Mouse (Mus musculus): ENCODE results near the gene Ptpre. TPM values are rescaled to one million over a fixed set of nuclear protein-coding genes. Genes with fewer than 3 reads are reported as not detected.
A peak's percentile ranks its signal among the peaks of the same experiment; 100 is the strongest.
"Not testable (repeated sequence)": the region's sequence is repeated elsewhere in the genome, so short reads cannot be mapped to it uniquely, and the experiment has no call there.

Gene Ptpre
- polyA plus RNA-seq, 2 experiments: 1.8 to 1.9 TPM

DNA sequence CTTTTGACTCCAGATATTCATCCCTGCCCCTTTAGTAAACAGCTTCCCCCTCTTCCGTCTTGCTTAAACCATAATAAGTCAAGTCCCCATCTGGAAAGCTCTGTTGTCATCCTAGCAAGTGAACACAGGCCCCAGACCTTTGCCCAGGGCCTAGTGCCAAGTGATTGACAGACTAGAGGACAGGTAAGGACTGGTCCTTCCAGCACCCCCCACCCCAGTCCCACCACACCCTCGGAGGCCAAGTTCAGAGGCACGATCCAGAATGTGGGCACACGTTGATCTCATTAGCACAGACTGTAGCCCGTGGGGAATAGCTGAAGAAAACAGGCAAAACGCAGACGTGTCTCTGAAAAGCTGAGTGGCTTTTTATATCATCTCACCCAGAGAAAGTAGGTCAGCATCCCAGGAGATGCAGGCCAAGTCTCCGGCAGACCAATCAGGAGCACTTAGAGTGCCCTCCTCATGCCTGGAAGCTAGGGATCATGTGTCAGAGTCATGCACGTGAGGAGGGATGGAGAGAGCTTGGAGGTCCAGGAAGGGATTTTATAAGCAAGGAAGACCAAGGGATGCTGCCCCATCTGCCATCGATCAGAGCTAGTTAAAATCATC, 34.8 kb downstream of the Ptpre start:
- Histone ChIP-seq H3K27me3 (ENCODE audit: control insufficient read depth, insufficient read depth, low read length) (no peaks in the 10 kb centered on the region), H3K4me1 (replicated peaks; ENCODE audit: control insufficient read depth in 2 of 2, insufficient read depth in 2 of 2, low read length in 1 of 2) (peaks cover 3 to 16% of the 10 kb centered on the region in 2 experiments; a peak in 3 of 4 replicates), H3K9me3 (ENCODE audit: control insufficient read depth, low read length) (no peaks in the 10 kb centered on the region), H3K9ac (replicated peaks) (no peak overlapping the region), H3K27ac (no peak overlapping the region), H3K4me2 (ENCODE audit: low read depth) (no peak overlapping the region), H3K4me3 (ENCODE audit: insufficient read depth in 1 of 2, low read depth in 2 of 2, low read length in 2 of 2) (no peak overlapping the region), H3K36me3 (replicated peaks; ENCODE audit: control insufficient read depth, insufficient read depth, low read depth) (no peaks in the 10 kb centered on the region)
- TF ChIP-seq EP300 (IDR thresholded peaks at IDR 0.05; ENCODE audit: low read depth) (no peak), CTCF (IDR thresholded peaks at IDR 0.05; ENCODE audit: low read depth) (no peak)
- ATAC-seq (ENCODE audit: insufficient read depth): no peak
- DNase-seq (ENCODE audit: low read depth in 3 of 3, low spot score in 3 of 3): no peak
- WGBS (ENCODE audit: insufficient replicate concordance): 68% methylated on average over 10 of the region's 10 CpGs

DNA sequence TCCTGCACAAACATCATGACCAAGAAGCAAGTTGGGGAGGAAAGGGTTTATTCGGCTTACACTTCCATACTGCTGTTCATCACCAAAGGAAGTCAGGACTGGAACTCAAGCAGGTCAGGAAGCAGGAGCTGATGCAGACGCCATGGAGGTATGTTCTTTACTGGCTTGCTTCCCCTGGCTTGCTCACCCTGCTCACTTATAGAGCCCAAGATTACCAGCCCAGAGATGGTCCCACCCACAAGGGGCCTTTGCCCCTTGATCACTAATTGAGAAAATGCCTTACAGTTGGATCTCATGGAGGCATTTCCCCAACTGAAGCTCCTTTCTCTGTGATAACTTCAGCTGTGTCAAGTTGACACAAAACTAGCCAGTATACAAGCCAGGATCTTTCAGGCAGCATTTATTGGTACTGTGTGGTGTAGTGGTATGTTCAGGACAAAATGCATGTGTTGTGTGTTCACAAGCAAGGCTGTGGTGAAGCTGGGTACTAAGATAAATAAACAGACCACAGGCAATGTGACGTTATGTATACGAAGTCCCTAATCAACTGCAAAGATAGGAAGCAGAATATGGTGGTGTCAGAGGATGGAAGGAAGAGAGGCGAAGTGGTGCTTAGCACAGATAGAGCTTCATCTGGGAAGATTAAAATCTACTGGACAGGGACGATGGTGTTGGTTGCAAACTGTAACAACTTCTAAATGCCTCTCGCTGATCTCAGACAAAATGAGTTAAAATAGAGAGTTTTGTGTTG, 38.2 kb downstream of the Ptpre start:
- peak; percentile 83 for ATAC-seq (ENCODE audit: insufficient read depth)
- H3K36me3 ChIP-seq (replicated peaks; ENCODE audit: control insufficient read depth, insufficient read depth, low read depth); H3K27me3 ChIP-seq (ENCODE audit: control insufficient read depth, insufficient read depth, low read length); H3K4me3 ChIP-seq (ENCODE audit: insufficient read depth in 1 of 2, low read depth in 2 of 2, low read length in 2 of 2); H3K4me2 ChIP-seq (ENCODE audit: low read depth); H3K9me3 ChIP-seq (ENCODE audit: control insufficient read depth, low read length); H3K9ac ChIP-seq (replicated peaks); H3K27ac ChIP-seq; DNase-seq (ENCODE audit: low read depth in 3 of 3, low spot score in 3 of 3): not testable (repeated sequence)
- 15% methylated on average over 7 of the region's 7 CpGs for WGBS (ENCODE audit: insufficient replicate concordance)
- H3K4me1 ChIP-seq (replicated peaks; ENCODE audit: control insufficient read depth in 2 of 2, insufficient read depth in 2 of 2, low read length in 1 of 2): peaks cover 4 to 24% of the 10 kb centered on the region in 2 experiments

DNA sequence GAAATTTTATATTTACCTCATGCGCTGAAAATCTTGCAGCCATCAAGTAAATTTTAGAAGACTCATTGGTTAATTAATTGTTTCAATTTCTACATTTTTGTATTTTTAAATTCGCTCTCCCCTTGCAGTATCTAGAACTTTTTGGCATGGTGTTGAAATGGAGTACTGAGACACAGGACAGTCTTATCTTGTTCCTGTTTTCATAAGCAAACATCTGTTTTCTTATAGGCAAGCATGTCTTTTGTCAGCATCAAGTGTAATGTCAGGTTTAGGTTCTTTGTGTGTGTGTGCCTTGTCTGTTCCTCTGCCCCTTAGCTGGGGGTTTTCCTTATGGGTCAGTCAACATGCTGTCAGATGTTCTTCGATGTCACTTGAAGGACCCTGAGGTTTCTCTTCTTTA, 39.0 kb downstream of the Ptpre start:
- H3K4me1 ChIP-seq (replicated peaks; ENCODE audit: control insufficient read depth in 2 of 2, insufficient read depth in 2 of 2, low read length in 1 of 2): peaks cover 10 to 32% of the 10 kb centered on the region in 2 experiments
- DNase-seq (ENCODE audit: low read depth in 3 of 3, low spot score in 3 of 3) (no peak), ATAC-seq (ENCODE audit: insufficient read depth) (no peak)
- no peaks in the 10 kb centered on the region for H3K36me3 ChIP-seq (replicated peaks; ENCODE audit: control insufficient read depth, insufficient read depth, low read depth)
- no peaks in the 10 kb centered on the region for H3K9me3 ChIP-seq (ENCODE audit: control insufficient read depth, low read length)
- WGBS (ENCODE audit: insufficient replicate concordance): 56% methylated on average over 3 of the region's 3 CpGs
- H3K4me3 ChIP-seq (ENCODE audit: insufficient read depth in 1 of 2, low read depth in 2 of 2, low read length in 2 of 2): no peak overlapping the region
- no peak overlapping the region for H3K27ac ChIP-seq
- H3K4me2 ChIP-seq (ENCODE audit: low read depth): no peak overlapping the region
- no peaks in the 10 kb centered on the region for H3K27me3 ChIP-seq (ENCODE audit: control insufficient read depth, insufficient read depth, low read length)
- TF ChIP-seq CTCF (IDR thresholded peaks at IDR 0.05; ENCODE audit: low read depth): no peak
- TF ChIP-seq EP300 (IDR thresholded peaks at IDR 0.05; ENCODE audit: low read depth): no peak
- no peak overlapping the region for H3K9ac ChIP-seq (replicated peaks)

DNA sequence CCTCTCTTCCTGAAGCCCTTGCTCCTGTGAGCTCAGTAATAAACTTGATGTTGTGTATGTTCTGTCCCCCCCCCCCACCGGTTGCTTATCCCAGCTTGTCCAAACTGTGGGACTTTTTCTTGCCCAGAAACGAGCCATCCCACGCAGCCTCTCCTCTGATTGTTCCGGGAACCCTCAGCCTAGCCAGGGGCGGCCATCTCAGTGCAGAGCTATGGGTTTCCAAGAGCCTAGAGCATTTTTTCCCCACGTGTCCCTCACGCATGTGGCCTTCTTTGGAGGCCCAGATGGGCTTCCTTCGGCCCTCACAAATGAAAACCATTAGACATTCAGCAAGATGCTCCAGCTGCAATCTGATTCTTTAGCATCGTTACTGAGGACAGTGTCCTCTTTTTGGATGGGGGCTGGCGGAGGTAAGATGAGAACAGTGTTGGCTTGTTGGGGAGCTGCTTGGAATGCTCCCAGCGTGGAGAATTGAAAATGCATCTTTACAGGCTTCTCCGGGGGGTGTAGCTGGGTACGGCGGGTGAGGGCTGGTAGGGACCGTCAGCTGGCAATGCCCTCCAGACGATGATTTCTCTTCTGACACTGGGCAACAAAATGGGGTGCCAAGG, 41.5 kb downstream of the Ptpre start:
- Histone ChIP-seq H3K27me3 (ENCODE audit: control insufficient read depth, insufficient read depth, low read length) (no peaks in the 10 kb centered on the region), H3K36me3 (replicated peaks; ENCODE audit: control insufficient read depth, insufficient read depth, low read depth) (no peaks in the 10 kb centered on the region), H3K4me1 (replicated peaks; ENCODE audit: control insufficient read depth in 2 of 2, insufficient read depth in 2 of 2, low read length in 1 of 2) (peaks cover 16 to 43% of the 10 kb centered on the region in 2 experiments), H3K4me3 (ENCODE audit: insufficient read depth in 1 of 2, low read depth in 2 of 2, low read length in 2 of 2) (no peak overlapping the region), H3K9me3 (ENCODE audit: control insufficient read depth, low read length) (no peaks in the 10 kb centered on the region), H3K4me2 (ENCODE audit: low read depth) (no peak overlapping the region), H3K27ac (no peak overlapping the region), H3K9ac (replicated peaks) (no peak overlapping the region)
- TF ChIP-seq EP300 (IDR thresholded peaks at IDR 0.05; ENCODE audit: low read depth) (no peak), CTCF (IDR thresholded peaks at IDR 0.05; ENCODE audit: low read depth) (no peak)
- DNase-seq (ENCODE audit: low read depth in 3 of 3, low spot score in 3 of 3): no peak
- 69% methylated on average over 16 of the region's 16 CpGs for WGBS (ENCODE audit: insufficient replicate concordance)
- no peak for ATAC-seq (ENCODE audit: insufficient read depth)

Data from liver, embryonic 14.5 days (tissue).